Mouse (Mus musculus) MEL (cell line): ENCODE data around the gene Srebf1. TPM values are rescaled to one million over a fixed set of nuclear protein-coding genes. Genes with fewer than 3 reads are reported as not detected.

ENCODE experiments used
- DNase-seq: peaks from one replicate; pipeline ENCODE4 v3.0.0; 2011; ENCODE audit warnings: low read depth, low spot score
- H3K27ac ChIP-seq: 2 replicates; pipeline ENCODE4 v1.5.1; 2012; ENCODE audit warnings: low read depth, mild to moderate bottlenecking, control low read depth, low read length, moderate library complexity; ENCODE audit not compliant: control insufficient read depth
- H3K27me3 ChIP-seq, 2 experiments: fragments of 150-350 bp in 1 of 2; sonication (generic) in 1 of 2; 2 replicates each; pipeline ENCODE4 v1.6.1; 2012; ENCODE audit warnings: low read length in 2 of 2, mild to moderate bottlenecking in 2 of 2, improper control_type of control experiment in 1 of 2, moderate library complexity in 1 of 2; ENCODE audit not compliant: insufficient read depth in 2 of 2, control insufficient read depth in 1 of 2
- H3K36me3 ChIP-seq, 2 experiments: 2 replicates each; pipeline ENCODE4 v1.6.1; 2012 to 2014; ENCODE audit warnings: low read length in 2 of 2, improper control_type of control experiment in 1 of 2, inconsistent platforms in 1 of 2, mild to moderate bottlenecking in 1 of 2; ENCODE audit not compliant: insufficient read depth in 2 of 2, control insufficient read depth in 1 of 2
- H3K4me1 ChIP-seq, 2 experiments: fragments of 150-350 bp in 1 of 2; sonication (generic) in 1 of 2; 2 replicates each; pipeline ENCODE4 v1.6.1; 2012; ENCODE audit warnings: low read length in 2 of 2, improper control_type of control experiment in 1 of 2, mild to moderate bottlenecking in 1 of 2; ENCODE audit not compliant: insufficient read depth in 2 of 2, control insufficient read depth in 1 of 2
- H3K4me3 ChIP-seq, 2 experiments: fragments of 150-350 bp in 1 of 2; sonication (generic) in 1 of 2; 2 replicates each; pipeline ENCODE4 v1.5.1; 2012; ENCODE audit warnings: low read depth in 2 of 2, low read length in 2 of 2, mild to moderate bottlenecking in 2 of 2, moderate library complexity in 2 of 2, control low read depth in 1 of 2, improper control_type of control experiment in 1 of 2; ENCODE audit not compliant: control insufficient read depth in 1 of 2, insufficient read depth in 1 of 2
- H3K79me2 ChIP-seq: 2 replicates; pipeline ENCODE4 v1.6.1; 2012; ENCODE audit warnings: mild to moderate bottlenecking, low read length, moderate library complexity; ENCODE audit not compliant: control insufficient read depth, poor library complexity, insufficient read depth
- H3K9ac ChIP-seq: 2 replicates; pipeline ENCODE4 v1.6.1; 2012; ENCODE audit warnings: low read depth, mild to moderate bottlenecking, control low read depth, low read length, moderate library complexity; ENCODE audit not compliant: control insufficient read depth, poor library complexity, severe bottlenecking
- H3K9me3 ChIP-seq: fragments of 150-350 bp; sonication (generic); replicated peaks from 2 replicates; pipeline ENCODE4 v1.6.1; 2012; ENCODE audit warnings: mild to moderate bottlenecking, low read length, improper control_type of control experiment, moderate library complexity; ENCODE audit not compliant: insufficient read depth
- BHLHE40 ChIP-seq: IDR thresholded peaks from 2 replicates; pipeline ENCODE4 v1.6.1; 2012; ENCODE audit warnings: low read depth, mild to moderate bottlenecking, inconsistent platforms, low read length, improper control_type of control experiment, borderline replicate concordance
- CTCF ChIP-seq, 3 experiments: IDR thresholded peaks in 2 of 3; conservative IDR thresholded peaks in 1 of 3; 2 replicates each; pipeline ENCODE4 v1.5.1; 2011 to 2012; ENCODE audit warnings: low read length in 3 of 3, low read depth in 2 of 3, mild to moderate bottlenecking in 2 of 3, improper control_type of control experiment in 1 of 3, inconsistent platforms in 1 of 3, mixed read lengths in 1 of 3, moderate library complexity in 1 of 3; ENCODE audit not compliant: control insufficient read depth in 1 of 3, insufficient read depth in 1 of 3, poor library complexity in 1 of 3, severe bottlenecking in 1 of 3
- E2F4 ChIP-seq: IDR thresholded peaks from 2 replicates; pipeline ENCODE4 v1.6.1; 2011; ENCODE audit warnings: low read depth, low read length, improper control_type of control experiment, borderline replicate concordance
- ELF1 ChIP-seq: IDR thresholded peaks from 2 replicates; pipeline ENCODE4 v1.6.1; 2014; ENCODE audit warnings: low read depth, mild to moderate bottlenecking, inconsistent platforms, low read length, improper control_type of control experiment, moderate library complexity
- GABPA ChIP-seq: IDR thresholded peaks from 2 replicates; pipeline ENCODE4 v1.6.1; 2012; ENCODE audit warnings: low read depth, mild to moderate bottlenecking, inconsistent platforms, low read length, improper control_type of control experiment, moderate library complexity
- GATA1 ChIP-seq: IDR thresholded peaks from 2 replicates; pipeline ENCODE4 v1.6.1; 2011; ENCODE audit warnings: low read depth, low read length, improper control_type of control experiment
- HCFC1 ChIP-seq: IDR thresholded peaks from 2 replicates; pipeline ENCODE4 v1.6.1; 2012; ENCODE audit warnings: low read depth, mild to moderate bottlenecking, inconsistent platforms, low read length, improper control_type of control experiment, moderate library complexity
- KAT2A ChIP-seq: conservative IDR thresholded peaks from 2 replicates; pipeline ENCODE4 v1.6.1; 2012; ENCODE audit warnings: low read depth, low read length, improper control_type of control experiment, inconsistent platforms
- MAZ ChIP-seq: IDR thresholded peaks from 2 replicates; pipeline ENCODE4 v1.6.1; 2012; ENCODE audit warnings: low read depth, mild to moderate bottlenecking, inconsistent platforms, low read length, improper control_type of control experiment
- MYC ChIP-seq: IDR thresholded peaks from 2 replicates; pipeline ENCODE4 v1.6.1; 2011; ENCODE audit warnings: low read depth, mild to moderate bottlenecking, low read length, improper control_type of control experiment, moderate library complexity
- POLR2A ChIP-seq, 2 experiments: IDR thresholded peaks; 2 replicates each; pipeline ENCODE4 v1.6.1; 2011 to 2012; ENCODE audit warnings: low read length in 2 of 2, mild to moderate bottlenecking in 2 of 2, control low read depth in 1 of 2, improper control_type of control experiment in 1 of 2, low read depth in 1 of 2, moderate library complexity in 1 of 2; ENCODE audit not compliant: control insufficient read depth in 1 of 2, insufficient read depth in 1 of 2, poor library complexity in 1 of 2
- POLR2AphosphoS2 ChIP-seq: IDR thresholded peaks from 2 replicates; pipeline ENCODE4 v1.6.1; 2011; ENCODE audit warnings: low read length, improper control_type of control experiment
- RAD21 ChIP-seq: IDR thresholded peaks from 2 replicates; pipeline ENCODE4 v1.6.1; 2011; ENCODE audit warnings: mild to moderate bottlenecking, low read depth, low read length, improper control_type of control experiment
- RCOR1 ChIP-seq: IDR thresholded peaks from 2 replicates; pipeline ENCODE4 v1.6.1; 2012; ENCODE audit warnings: low read depth, mild to moderate bottlenecking, inconsistent platforms, low read length, improper control_type of control experiment
- SIN3A ChIP-seq: IDR thresholded peaks from 2 replicates; pipeline ENCODE4 v1.6.1; 2012; ENCODE audit warnings: low read length, improper control_type of control experiment, inconsistent platforms
- SMC3 ChIP-seq: IDR thresholded peaks from 2 replicates; pipeline ENCODE4 v1.6.1; 2011; ENCODE audit warnings: low read depth, low read length, improper control_type of control experiment
- TCF12 ChIP-seq: IDR thresholded peaks from 2 replicates; pipeline ENCODE4 v1.6.1; 2014; ENCODE audit warnings: low read depth, mild to moderate bottlenecking, inconsistent platforms, low read length, improper control_type of control experiment, moderate library complexity
- UBTF ChIP-seq: IDR thresholded peaks from 2 replicates; pipeline ENCODE4 v1.6.1; 2012; ENCODE audit warnings: low read depth, mild to moderate bottlenecking, inconsistent platforms, low read length, improper control_type of control experiment, moderate library complexity, borderline replicate concordance; ENCODE audit not compliant: insufficient read depth
- USF1 ChIP-seq: IDR thresholded peaks from 2 replicates; pipeline ENCODE4 v1.6.1; 2014; ENCODE audit warnings: low read depth, mild to moderate bottlenecking, inconsistent platforms, low read length, improper control_type of control experiment, moderate library complexity
- ZC3H11A ChIP-seq: IDR thresholded peaks from 2 replicates; pipeline ENCODE4 v1.6.1; 2012; ENCODE audit warnings: low read depth, mild to moderate bottlenecking, inconsistent platforms, low read length, improper control_type of control experiment
- ZKSCAN1 ChIP-seq: IDR thresholded peaks from 2 replicates; pipeline ENCODE4 v1.6.1; 2012; ENCODE audit warnings: low read depth, mild to moderate bottlenecking, inconsistent platforms, low read length, improper control_type of control experiment, moderate library complexity
- ZMIZ1 ChIP-seq: IDR thresholded peaks from 2 replicates; pipeline ENCODE4 v1.6.1; 2012; ENCODE audit warnings: low read depth, mild to moderate bottlenecking, inconsistent platforms, low read length, improper control_type of control experiment, moderate library complexity
- ZNF384 ChIP-seq: IDR thresholded peaks from 2 replicates; pipeline ENCODE4 v1.6.1; 2012; ENCODE audit warnings: low read depth, mild to moderate bottlenecking, inconsistent platforms, low read length, improper control_type of control experiment
- polyA plus RNA-seq, 2 experiments: library from polyadenylated mRNA; stranded (reverse) in 1 of 2; unstranded in 1 of 2; fragments of >175 nt in 1 of 2; fragments of >200 nt in 1 of 2; gene quantifications; 2 replicates each; pipeline versions ENCODE4 v1.2.1 to v1.2.4; 2012; ENCODE audit warnings: low replicate concordance in 2 of 2, low read depth in 1 of 2; ENCODE audit not compliant: insufficient read length in 2 of 2, insufficient read depth in 1 of 2, missing spikeins in 1 of 2
- total RNA-seq: library from RNA; depleted of rRNA; stranded (reverse); fragments of 300-350 nt; gene quantifications from 2 replicates; pipeline ENCODE4 v1.2.3, GENCODE M21; 2012

Srebf1 gene
- total and polyA plus RNA-seq, 3 experiments = 241 to 288 TPM; not detected in 1

DNA sequence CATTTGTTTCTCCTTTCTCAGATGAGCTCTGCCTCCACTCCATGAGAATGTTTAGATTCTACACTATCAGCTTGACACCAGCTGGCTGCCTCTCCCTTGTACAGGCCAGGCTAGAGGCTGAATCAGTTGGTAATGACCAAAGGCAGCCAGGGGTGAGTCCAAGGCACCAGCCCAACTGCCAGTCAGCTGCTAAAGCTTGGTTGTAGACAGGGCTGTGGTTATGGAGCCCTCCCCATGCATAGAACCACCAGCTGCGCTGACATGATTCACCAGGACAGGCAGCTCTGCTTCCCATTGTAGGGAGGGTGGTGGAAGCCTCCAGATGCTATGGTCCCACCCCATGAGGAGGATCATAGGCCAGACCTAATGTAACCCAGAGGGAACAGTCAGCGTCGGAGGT, 68.4 kb downstream of the Srebf1 start:
- Histone ChIP-seq H3K36me3 (peaks cover 0 to 27% of the 10 kb centered on the region in 2 experiments; a peak in 3 of 4 replicates), H3K9ac (no peak overlapping the region), H3K79me2 (no peaks in the 10 kb centered on the region), H3K9me3 (no peaks in the 10 kb centered on the region), H3K4me1 (peaks cover 0 to 5% of the 10 kb centered on the region in 2 experiments; a peak in 2 of 4 replicates), H3K27me3 (no peaks in the 10 kb centered on the region), H3K4me3 (no peak overlapping the region), H3K27ac (no peak overlapping the region)
- DNase-seq = no peak
- TF ChIP-seq E2F4 (no peak), ZNF384 (no peak), USF1 (no peak)

- TF ChIP-seq MYC (no peak), TCF12 (no peak), BHLHE40 (no peak), SIN3A (no peak), ZC3H11A (no peak), E2F4 (no peak), CTCF (IDR thresholded peaks at IDR 0.05 in 2 of 3, conservative IDR thresholded peaks at IDR 0.05 in 1 of 3; ENCODE audit: control insufficient read depth in 1 of 3, insufficient read depth in 1 of 3, low read depth in 2 of 3, low read length in 3 of 3, poor library complexity in 1 of 3, severe bottlenecking in 1 of 3) (no peak)
- Histone ChIP-seq H3K79me2 (no peaks in the 10 kb centered on the region), H3K27ac (no peak overlapping the region), H3K9me3 (no peaks in the 10 kb centered on the region), H3K4me3 (no peak overlapping the region), H3K27me3 (no peaks in the 10 kb centered on the region), H3K4me1 (peaks cover 0 to 5% of the 10 kb centered on the region in 2 experiments; a peak in 2 of 4 replicates), H3K36me3 (peaks cover 0 to 30% of the 10 kb centered on the region in 2 experiments; a peak in 3 of 4 replicates), H3K9ac (no peak overlapping the region)
- DNase-seq = peak; percentile 56
These were observed 70.0 kb downstream of the Srebf1 start for GRCm38 (mm10) chr11:60152339-60152738.

GRCm38 (mm10) chr11:60150677-60151076, 71.7 kb downstream of the Srebf1 start:
- H3K9ac ChIP-seq = no peak overlapping the region
- no peaks in the 10 kb centered on the region for H3K9me3 ChIP-seq
- H3K79me2 ChIP-seq = no peaks in the 10 kb centered on the region
- H3K4me3 ChIP-seq = no peak overlapping the region
- H3K27me3 ChIP-seq = no peaks in the 10 kb centered on the region
- peaks cover 0 to 29% of the 10 kb centered on the region in 2 experiments; a peak in 3 of 4 replicates for H3K36me3 ChIP-seq
- H3K4me1 ChIP-seq = peaks cover 0 to 5% of the 10 kb centered on the region in 2 experiments; a peak in 2 of 4 replicates
- no peak overlapping the region for H3K27ac ChIP-seq
- DNase-seq = no peak
- TF ChIP-seq UBTF = no peak
- TF ChIP-seq POLR2A (IDR thresholded peaks at IDR 0.05; ENCODE audit: control insufficient read depth in 1 of 2, insufficient read depth in 1 of 2, low read depth in 1 of 2, low read length in 2 of 2, poor library complexity in 1 of 2) = no peak
- TF ChIP-seq ZKSCAN1 = no peak
- TF ChIP-seq HCFC1 = no peak
- no peak for TF ChIP-seq POLR2AphosphoS2
- no peak for TF ChIP-seq ELF1
- TF ChIP-seq MAZ = no peak
- TF ChIP-seq CTCF (IDR thresholded peaks at IDR 0.05 in 2 of 3, conservative IDR thresholded peaks at IDR 0.05 in 1 of 3; ENCODE audit: control insufficient read depth in 1 of 3, insufficient read depth in 1 of 3, low read depth in 2 of 3, low read length in 3 of 3, poor library complexity in 1 of 3, severe bottlenecking in 1 of 3) = no peak
- TF ChIP-seq RAD21 = no peak
- no peak for TF ChIP-seq ZMIZ1
- TF ChIP-seq RCOR1 = no peak
- TF ChIP-seq GABPA = no peak
- no peak for TF ChIP-seq MYC
- no peak for TF ChIP-seq GATA1
- no peak for TF ChIP-seq KAT2A
- no peak for TF ChIP-seq SIN3A
- TF ChIP-seq SMC3 = no peak
